Mouse (Mus musculus) right cerebral cortex, postnatal 4 days (tissue): ENCODE results near the gene Trim28.
"Not testable (repeated sequence)": the region's sequence is repeated elsewhere in the genome, so short reads cannot be mapped to it uniquely, and the experiment has no call there.

Source experiments
- DNase-seq: peaks from one replicate; pipeline ENCODE4 v3.0.0-alpha.2; 2022

The Trim28 gene

GRCm38 (mm10) chr7:13034148-13034977, 35.4 kb downstream of the Trim28 start, which contains the start of gene Chmp2a:
TSS of gene Chmp2a (minus strand) at chr7:13034807.
- peak; percentile 98 for DNase-seq

GRCm38 (mm10) chr7:13035211-13035855, 36.4 kb downstream of the Trim28 start:
- DNase-seq = peak; percentile 54

GRCm38 (mm10) chr7:13036806-13037205, 37.9 kb downstream of the Trim28 start:
- DNase-seq = no peak

- DNase-seq = peak; percentile 66
Measured at GRCm38 (mm10) chr7:13037366-13037765, 38.5 kb downstream of the Trim28 start.

- DNase-seq = peak; percentile 100
Measured at GRCm38 (mm10) chr7:13037901-13038555, 39.1 kb downstream of the Trim28 start, which contains the start of gene Ube2m. TSS of gene Ube2m (minus strand) at chr7:13038275.

GRCm38 (mm10) chr7:13038621-13039169, 39.8 kb downstream of the Trim28 start:
- DNase-seq = no peak

- no peak for DNase-seq
Measured at GRCm38 (mm10) chr7:13039181-13039580, 40.3 kb downstream of the Trim28 start.

- DNase-seq = no peak
Measured at GRCm38 (mm10) chr7:13041256-13041655, 42.3 kb downstream of the Trim28 start.

- DNase-seq = no peak
Measured at GRCm38 (mm10) chr7:13042511-13042910, 43.6 kb downstream of the Trim28 start.

- no peak for DNase-seq
Measured at GRCm38 (mm10) chr7:13043120-13043444, 44.2 kb downstream of the Trim28 start.

GRCm38 (mm10) chr7:13043445-13044253, 44.7 kb downstream of the Trim28 start:
- peak; percentile 67 for DNase-seq

- no peak for DNase-seq
Measured at GRCm38 (mm10) chr7:13044254-13044625, 45.3 kb downstream of the Trim28 start.

GRCm38 (mm10) chr7:13046084-13046483, 47.2 kb downstream of the Trim28 start:
- DNase-seq = no peak

- no peak for DNase-seq
Measured at GRCm38 (mm10) chr7:13053001-13053400, 54.1 kb downstream of the Trim28 start.

- DNase-seq = no peak
Measured at GRCm38 (mm10) chr7:13053501-13053900, 54.6 kb downstream of the Trim28 start.

GRCm38 (mm10) chr7:13053961-13054286, 55.0 kb downstream of the Trim28 start:
- no peak for DNase-seq

GRCm38 (mm10) chr7:13054287-13055010, 55.5 kb downstream of the Trim28 start, which contains the start of gene Mzf1:
TSS of gene Mzf1 (minus strand) at chr7:13054764.
- peak; percentile 92 for DNase-seq

GRCm38 (mm10) chr7:13056913-13057700, 58.2 kb downstream of the Trim28 start:
- DNase-seq = no peak

- no peak for DNase-seq
Measured at GRCm38 (mm10) chr7:13059536-13059935, 60.6 kb downstream of the Trim28 start.

GRCm38 (mm10) chr7:13063399-13063798, 64.5 kb downstream of the Trim28 start:
- not testable (repeated sequence) for DNase-seq

GRCm38 (mm10) chr7:13072293-13072692, 73.4 kb downstream of the Trim28 start:
- no peak for DNase-seq
